Mouse (Mus musculus) embryonic facial prominence, embryonic 15.5 days (tissue): ENCODE measurements around the gene Shisal2a. TPM values are rescaled to one million over a fixed set of nuclear protein-coding genes. Genes with fewer than 3 reads are reported as not detected.
A peak's percentile ranks its signal among the peaks of the same experiment; 100 is the strongest.

Experiments
- ATAC-seq: fragments of 200-750 bp; cut with Nextera tagmentation; 2 replicates; pipeline ENCODE4 v1.8.0; 2017; ENCODE audit warnings: low read depth, moderate TSS enrichment; ENCODE audit not compliant: insufficient number of reproducible peaks, low FRiP score, low TSS enrichment
- H3K27ac ChIP-seq: fragments of 300-500 bp; sonication (generic); replicated peaks from 2 replicates; pipeline ENCODE4 v1.5.1; 2015; ENCODE audit warnings: mild to moderate bottlenecking, inconsistent platforms
- H3K27me3 ChIP-seq: fragments of 300-500 bp; sonication (generic); 2 replicates; pipeline ENCODE4 v1.6.1; 2015; ENCODE audit warnings: inconsistent platforms
- H3K36me3 ChIP-seq: fragments of 300-500 bp; sonication (generic); 2 replicates; pipeline ENCODE4 v1.6.1; 2015; ENCODE audit warnings: mild to moderate bottlenecking, inconsistent platforms
- H3K4me1 ChIP-seq: fragments of 300-500 bp; sonication (generic); 2 replicates; pipeline ENCODE4 v1.6.1; 2015; ENCODE audit warnings: inconsistent platforms
- H3K4me2 ChIP-seq: fragments of 300-500 bp; sonication (generic); replicated peaks from 2 replicates; pipeline ENCODE4 v1.6.1; 2015; ENCODE audit warnings: mild to moderate bottlenecking, inconsistent platforms
- H3K4me3 ChIP-seq: fragments of 300-500 bp; sonication (generic); replicated peaks from 2 replicates; pipeline ENCODE4 v1.5.1; 2015; ENCODE audit warnings: mild to moderate bottlenecking, inconsistent platforms
- H3K9ac ChIP-seq: fragments of 300-500 bp; sonication (generic); 2 replicates; pipeline ENCODE4 v1.6.1; 2015; ENCODE audit warnings: inconsistent platforms
- H3K9me3 ChIP-seq: fragments of 300-500 bp; sonication (generic); replicated peaks from 2 replicates; pipeline ENCODE4 v1.6.1; 2016; ENCODE audit warnings: inconsistent platforms
- WGBS: fragments of 180-500 bp; shearing (Covaris S2); methylation state at CpG from one replicate; pipeline ENCODE4 v1.1.7; 2015; 5-methylcytosine and 5-hydroxymethylcytosine counted together
- polyA plus RNA-seq: library from polyadenylated mRNA; unstranded; fragments of >200 nt; fragmentation: Nextera tagmentation; extraction: Ambion mirVana; gene quantifications from 2 replicates; pipeline ENCODE4 v1.2.1, GENCODE M21; 2015

The Shisal2a gene
- polyA plus RNA-seq, 1 experiment from 2014 or later: 3.6 TPM

DNA sequence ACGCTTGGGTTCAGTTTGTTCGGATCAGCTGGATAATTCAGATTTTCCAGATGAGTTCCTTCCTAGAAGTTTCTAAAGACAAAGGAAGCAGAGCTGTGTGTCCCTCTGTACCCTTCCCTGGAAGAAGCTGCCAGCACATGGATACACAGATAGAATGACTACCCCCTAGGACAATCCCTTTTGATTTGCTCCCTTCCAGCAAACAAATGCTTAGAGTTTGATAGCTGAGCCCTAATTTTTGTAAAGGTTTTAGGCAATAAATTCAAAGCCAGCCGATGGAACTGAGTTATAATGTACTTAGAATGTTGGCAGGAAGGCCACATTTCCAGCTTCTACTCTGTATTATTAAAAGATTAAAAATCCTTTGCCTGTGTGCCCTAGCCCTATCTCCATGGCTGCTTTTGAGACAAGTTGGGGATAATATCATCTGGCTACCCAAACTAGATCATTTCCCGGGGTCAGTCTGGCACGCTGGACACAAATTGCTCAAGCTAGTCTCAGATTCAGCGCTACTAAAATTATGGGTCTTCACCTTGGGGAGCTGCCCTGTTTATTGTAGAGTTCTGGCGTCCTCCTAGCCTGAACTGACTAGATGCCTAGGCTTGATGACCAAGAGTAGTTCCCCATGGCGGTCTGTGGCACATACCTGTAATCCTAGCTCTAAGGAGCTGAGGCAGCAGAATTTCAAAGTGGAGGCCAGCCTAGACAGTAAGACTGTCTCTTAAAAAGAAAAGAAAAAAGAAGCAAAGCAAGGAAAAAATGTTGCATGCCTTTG lies 20.9 kb upstream of the Shisal2a start:
- H3K4me2 ChIP-seq: no peak overlapping the region
- H3K9ac ChIP-seq: no peak overlapping the region
- H3K27ac ChIP-seq: no peak overlapping the region
- no peak for ATAC-seq
- no peak overlapping the region for H3K4me3 ChIP-seq
- peaks cover 23% of the 10 kb centered on the region for H3K36me3 ChIP-seq
- peaks cover 21% of the 10 kb centered on the region for H3K4me1 ChIP-seq
- no peaks in the 10 kb centered on the region for H3K27me3 ChIP-seq
- no peaks in the 10 kb centered on the region for H3K9me3 ChIP-seq
- WGBS: 82% methylated on average over 8 of the region's 8 CpGs

- no peaks in the 10 kb centered on the region for H3K9me3 ChIP-seq
- no peak overlapping the region for H3K9ac ChIP-seq
- ATAC-seq: no peak
- H3K4me2 ChIP-seq: no peak overlapping the region
- peaks cover 23% of the 10 kb centered on the region for H3K36me3 ChIP-seq
- 72% methylated on average over 10 of the region's 10 CpGs for WGBS
- H3K27me3 ChIP-seq: no peaks in the 10 kb centered on the region
- H3K27ac ChIP-seq: no peak overlapping the region
- H3K4me1 ChIP-seq: 0 out of 2 replicates have a peak, but pooled peaks cover 2% of the 10 kb centered on the region
- no peak overlapping the region for H3K4me3 ChIP-seq
Measured at GRCm38 (mm10) chr4:108400395-108400794, 17.2 kb upstream of the Shisal2a start.

DNA sequence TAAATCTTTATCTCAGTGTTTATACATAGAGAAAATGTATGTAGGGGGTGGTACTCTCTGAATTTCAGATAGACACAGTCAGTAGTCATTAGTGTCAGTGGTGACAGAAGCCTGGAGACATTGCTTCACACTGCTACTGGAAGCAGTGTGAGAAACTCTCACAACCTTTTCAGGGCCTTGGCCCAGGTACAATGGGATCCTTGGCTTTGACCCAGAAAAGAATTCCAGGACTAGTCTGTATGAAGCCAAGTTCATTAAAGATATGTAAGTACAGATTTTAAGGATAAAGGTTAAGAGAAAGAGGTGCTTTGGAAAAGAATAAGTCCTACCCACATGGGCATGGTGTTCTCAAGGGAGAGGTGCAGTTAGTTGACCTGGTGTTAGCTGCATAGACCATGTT lies 11.1 kb upstream of the Shisal2a start:
- Histone ChIP-seq H3K27ac (no peak overlapping the region), H3K4me3 (no peak overlapping the region), H3K9ac (no peak overlapping the region), H3K9me3 (no peaks in the 10 kb centered on the region), H3K4me1 (no peaks in the 10 kb centered on the region), H3K4me2 (no peak overlapping the region), H3K27me3 (no peaks in the 10 kb centered on the region), H3K36me3 (no peaks in the 10 kb centered on the region)
- ATAC-seq: no peak

- no peak overlapping the region for H3K27ac ChIP-seq
- H3K9me3 ChIP-seq: no peaks in the 10 kb centered on the region
- H3K4me2 ChIP-seq: no peak overlapping the region
- no peak overlapping the region for H3K9ac ChIP-seq
- H3K4me3 ChIP-seq: no peak overlapping the region
- no peak for ATAC-seq
- H3K36me3 ChIP-seq: no peaks in the 10 kb centered on the region
- no peaks in the 10 kb centered on the region for H3K27me3 ChIP-seq
- peaks cover 4% of the 10 kb centered on the region; the same call in 1 of the 2 replicates for H3K4me1 ChIP-seq
- 88% methylated on average over 2 of the region's 2 CpGs for WGBS
Measured at GRCm38 (mm10) chr4:108392558-108392957, 9.4 kb upstream of the Shisal2a start.

GRCm38 (mm10) chr4:108391124-108391523 lies 8.0 kb upstream of the Shisal2a start:
- WGBS: 71% methylated on average over 5 of the region's 5 CpGs
- Histone ChIP-seq H3K4me3 (no peak overlapping the region), H3K27me3 (no peaks in the 10 kb centered on the region), H3K36me3 (no peaks in the 10 kb centered on the region), H3K27ac (no peak overlapping the region), H3K4me2 (no peak overlapping the region), H3K9ac (no peak overlapping the region), H3K4me1 (peaks cover 4% of the 10 kb centered on the region; the same call in 1 of the 2 replicates), H3K9me3 (no peaks in the 10 kb centered on the region)
- ATAC-seq: no peak

GRCm38 (mm10) chr4:108388741-108389140 lies 5.6 kb upstream of the Shisal2a start:
- Histone ChIP-seq H3K36me3 (no peaks in the 10 kb centered on the region), H3K9me3 (no peaks in the 10 kb centered on the region), H3K4me3 (no peak overlapping the region), H3K9ac (no peak overlapping the region), H3K4me2 (no peak overlapping the region), H3K27ac (no peak overlapping the region), H3K27me3 (no peaks in the 10 kb centered on the region; the same call in 1 of the 2 replicates), H3K4me1 (peaks cover 5% of the 10 kb centered on the region)
- WGBS: 57% methylated on average over 3 of the region's 3 CpGs
- ATAC-seq: no peak

DNA sequence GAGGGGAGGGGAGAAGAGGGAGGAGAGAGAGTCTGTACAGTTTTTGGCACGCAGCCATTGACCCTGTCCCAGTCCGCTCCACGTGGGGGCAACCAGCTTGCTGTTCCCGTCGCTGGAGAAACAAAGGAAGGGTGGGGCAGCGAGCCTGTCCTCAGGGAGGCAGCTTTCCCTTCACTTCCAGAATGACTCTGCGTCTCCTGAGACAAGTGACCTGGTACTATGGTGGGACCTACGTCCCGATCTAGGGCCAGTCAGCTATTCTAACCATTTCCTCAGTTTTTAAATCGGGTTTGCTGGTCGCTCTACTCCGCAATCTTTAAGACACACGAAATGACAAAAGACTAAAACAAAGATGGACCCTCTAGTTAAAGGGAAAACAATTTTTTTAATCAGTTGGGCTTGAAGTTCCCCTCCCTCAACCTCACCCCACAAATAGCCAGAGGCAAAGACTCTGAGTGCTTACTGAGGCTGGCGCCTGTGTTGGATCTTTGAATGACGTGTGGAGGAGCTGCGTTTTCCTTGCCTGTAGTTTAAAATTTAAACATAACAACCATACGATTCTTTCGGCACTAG lies 4.6 kb upstream of the Shisal2a start:
- Histone ChIP-seq H3K27me3 (peaks cover 5% of the 10 kb centered on the region; the same call in 1 of the 2 replicates), H3K36me3 (no peaks in the 10 kb centered on the region), H3K4me3 (peak overlapping the region; percentile 50), H3K27ac (peak overlapping the region; percentile 78), H3K4me1 (peaks cover 15% of the 10 kb centered on the region), H3K9me3 (no peaks in the 10 kb centered on the region), H3K9ac (peak overlapping the region; percentile 28; the same call in 1 of the 2 replicates), H3K4me2 (peak overlapping the region; percentile 74)
- ATAC-seq: peak; percentile 67; the same call in 1 of the 2 replicates
- 1% methylated on average over 18 of the region's 18 CpGs for WGBS

DNA sequence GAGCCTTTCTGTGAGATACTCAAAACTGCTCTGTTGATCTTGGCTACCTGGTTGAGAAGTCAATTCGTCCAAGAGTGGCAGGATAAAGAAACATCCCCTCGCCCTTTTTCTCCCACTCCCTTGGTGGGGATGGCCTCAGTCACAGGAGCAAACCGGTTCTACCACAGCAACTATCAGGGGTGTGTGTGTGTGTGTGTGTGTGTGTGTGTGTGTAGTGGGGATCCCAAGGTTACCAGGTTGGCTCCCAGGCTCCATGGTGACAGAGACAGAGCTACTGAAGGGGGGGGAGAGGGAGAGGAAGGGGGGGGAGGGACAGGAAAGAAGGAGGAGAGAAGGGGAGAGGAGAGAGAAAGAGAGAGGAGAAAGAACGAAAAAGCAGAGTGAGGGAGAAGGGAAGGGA lies 4.0 kb upstream of the Shisal2a start:
- Histone ChIP-seq H3K36me3 (no peaks in the 10 kb centered on the region), H3K9ac (no peak overlapping the region), H3K27me3 (peaks cover 11% of the 10 kb centered on the region; the same call in 1 of the 2 replicates), H3K4me3 (peak overlapping the region; percentile 50), H3K9me3 (no peaks in the 10 kb centered on the region), H3K27ac (peak overlapping the region; percentile 78; the same call in 1 of the 2 replicates), H3K4me1 (peaks cover 16% of the 10 kb centered on the region), H3K4me2 (peak overlapping the region; percentile 74)
- WGBS: 32% methylated on average over 4 of the region's 4 CpGs
- ATAC-seq: 0 out of 2 replicates have a peak, but pooled peaks have one; percentile 27

DNA sequence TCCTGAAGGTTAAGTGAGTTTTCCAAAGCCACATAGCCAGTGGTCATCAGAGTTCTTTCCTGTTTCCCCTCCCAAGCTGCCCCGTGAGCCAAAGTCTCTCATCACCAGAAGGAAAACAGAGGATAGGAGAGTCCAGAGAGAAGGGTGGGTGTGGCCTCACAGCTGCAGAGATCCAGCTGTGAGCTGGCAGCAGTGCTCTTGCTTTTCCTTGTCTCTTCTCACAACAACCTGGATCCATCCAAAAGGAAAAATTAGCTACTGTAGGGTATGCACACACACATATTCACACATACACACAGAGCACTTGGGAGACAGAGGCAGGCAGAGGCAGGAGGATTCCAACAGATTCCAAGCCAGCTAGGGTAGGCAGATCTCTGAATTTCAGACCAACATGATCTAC lies 2.9 kb upstream of the Shisal2a start:
- 32% methylated on average over 1 of the region's 1 CpGs for WGBS
- Histone ChIP-seq H3K36me3 (no peaks in the 10 kb centered on the region), H3K27ac (no peak overlapping the region), H3K4me3 (no peak overlapping the region), H3K4me1 (peaks cover 16% of the 10 kb centered on the region), H3K9ac (no peak overlapping the region), H3K4me2 (no peak overlapping the region), H3K27me3 (peaks cover 13% of the 10 kb centered on the region; the same call in 1 of the 2 replicates), H3K9me3 (no peaks in the 10 kb centered on the region)
- ATAC-seq: no peak

- Histone ChIP-seq H3K36me3 (no peaks in the 10 kb centered on the region), H3K4me1 (peaks cover 12% of the 10 kb centered on the region; the same call in 1 of the 2 replicates), H3K27me3 (peaks cover 13% of the 10 kb centered on the region; the same call in 1 of the 2 replicates), H3K27ac (no peak overlapping the region), H3K4me2 (no peak overlapping the region), H3K4me3 (no peak overlapping the region), H3K9me3 (no peaks in the 10 kb centered on the region), H3K9ac (no peak overlapping the region)
- 15% methylated on average over 1 of the region's 1 CpGs for whole genome bisulfite sequencing
- no peak for ATAC-seq
Measured at GRCm38 (mm10) chr4:108380146-108380545, 3.0 kb downstream of the Shisal2a start.

GRCm38 (mm10) chr4:108379476-108379875 lies 3.7 kb downstream of the Shisal2a start:
- WGBS: 74% methylated on average over 3 of the region's 3 CpGs
- Histone ChIP-seq H3K27me3 (peaks cover 13% of the 10 kb centered on the region; the same call in 1 of the 2 replicates), H3K9ac (no peak overlapping the region), H3K4me3 (no peak overlapping the region), H3K36me3 (no peaks in the 10 kb centered on the region), H3K4me2 (no peak overlapping the region), H3K4me1 (peaks cover 12% of the 10 kb centered on the region; the same call in 1 of the 2 replicates), H3K9me3 (no peaks in the 10 kb centered on the region), H3K27ac (no peak overlapping the region)
- ATAC-seq: no peak
